Mouse (Mus musculus): Measurements from ENCODE around the gene Snrpa. TPM values are rescaled to one million over a fixed set of nuclear protein-coding genes. Genes with fewer than 3 reads are reported as not detected.
A peak's percentile ranks its signal among the peaks of the same experiment; 100 is the strongest.

Snrpa gene
- total and polyA plus RNA-seq, 3 experiments: 67.1 to 233 (median 123) TPM

DNA sequence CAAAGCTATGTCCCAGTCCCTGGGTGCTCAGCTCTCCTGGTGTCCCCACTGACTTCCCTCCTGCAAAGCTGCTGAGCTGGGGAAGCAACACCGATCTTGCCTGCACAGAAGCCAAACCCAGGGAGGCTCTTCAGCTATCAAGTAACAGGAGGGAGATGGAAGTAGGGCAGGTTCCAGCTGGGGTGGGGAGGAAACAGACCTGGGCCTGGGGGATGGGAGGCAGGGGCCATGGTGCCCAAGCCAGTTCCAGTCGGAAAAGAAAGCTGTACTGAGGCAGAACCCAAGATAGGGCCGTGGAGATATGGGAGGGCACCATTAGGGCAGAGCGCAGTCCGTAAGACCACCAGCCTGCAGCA is 32.6 kb downstream of the Snrpa start:
- in situ Hi-C loops (cut with MboI; ENCODE audit: low pct_ligation_motif_present, low pct_unique_long_range_greater_than_20kb, low sequenced_read_pairs) (loop anchor here (5.0 kb wide), 1 partner anchor 64 kb away; the partner anchor contains the start of gene Itpkc), dilution Hi-C loops (cut with MboI; ENCODE audit: extremely low pct_ligation_motif_present, extremely low pct_unique_long_range_greater_than_20kb, low sequenced_read_pairs) (no loop called here)
- Histone ChIP-seq H3K79me2 (replicated peaks; ENCODE audit: control insufficient read depth, extremely low read depth, insufficient read depth, poor library complexity, severe bottlenecking) (peaks cover 48% of the 10 kb centered on the region), H3K27ac (ENCODE audit: insufficient read depth, low read depth) (peak overlapping the region; percentile 17; the same call in 1 of the 2 replicates), H3K9me3 (replicated peaks; ENCODE audit: low read length) (no peaks in the 10 kb centered on the region), H3K4me2 (ENCODE audit: insufficient read depth, low read depth, poor library complexity, severe bottlenecking) (peak overlapping the region; percentile 77), H3K4me1 (ENCODE audit: control insufficient read depth in 1 of 2, insufficient read depth in 2 of 2) (peaks cover 37 to 63% of the 10 kb centered on the region in 2 experiments), H3K4me3 (replicated peaks in 1 of 3; ENCODE audit: low read depth in 2 of 3, low read length in 2 of 3, poor library complexity in 1 of 3) (peak overlapping the region; percentile 86 to 98 (median 92)), H3K9ac (ENCODE audit: insufficient read depth, low read depth) (peak overlapping the region; percentile 90; the same call in 1 of the 2 replicates), H3K27me3 (replicated peaks) (no peaks in the 10 kb centered on the region), H3K36me3 (replicated peaks in 1 of 2; ENCODE audit: control insufficient read depth in 1 of 2, insufficient read depth in 1 of 2, low read length in 1 of 2) (peaks cover 30 to 66% of the 10 kb centered on the region in 2 experiments)
- TF ChIP-seq MYC (IDR thresholded peaks at IDR 0.05; ENCODE audit: low read depth, low read length): no peak
- TF ChIP-seq PAX5 (IDR thresholded peaks at IDR 0.05; ENCODE audit: low read length): no peak
- TF ChIP-seq CHD1 (IDR thresholded peaks at IDR 0.05; ENCODE audit: low read depth, low read length): no peak
- TF ChIP-seq POLR2AphosphoS2 (IDR thresholded peaks at IDR 0.05; ENCODE audit: low read depth, low read length): no peak
- no peak for TF ChIP-seq ZC3H11A (IDR thresholded peaks at IDR 0.05; ENCODE audit: low read depth, low read length)
- TF ChIP-seq KAT2A (IDR thresholded peaks at IDR 0.05; ENCODE audit: insufficient replicate concordance, low read length): no peak
- no peak for TF ChIP-seq USF2 (conservative IDR thresholded peaks at IDR 0.05; ENCODE audit: low read depth, low read length)
- no peak for TF ChIP-seq CHD2 (IDR thresholded peaks at IDR 0.05; ENCODE audit: low read length)
- no peak for TF ChIP-seq EP300 (IDR thresholded peaks at IDR 0.05; ENCODE audit: low read length)
- no peak for TF ChIP-seq ETS1 (conservative IDR thresholded peaks at IDR 0.05; ENCODE audit: low read depth, low read length)
- TF ChIP-seq JUN (IDR thresholded peaks at IDR 0.05; ENCODE audit: insufficient read depth, low read depth, low read length): no peak
- TF ChIP-seq POLR2A (IDR thresholded peaks at IDR 0.05; ENCODE audit: low read depth, low read length): no peak
- no peak for TF ChIP-seq BHLHE40 (IDR thresholded peaks at IDR 0.05; ENCODE audit: low read depth, low read length)
- TF ChIP-seq MAFK (IDR thresholded peaks at IDR 0.05; ENCODE audit: insufficient replicate concordance, low read length): no peak
- no peak for TF ChIP-seq ZNF384 (IDR thresholded peaks at IDR 0.05; ENCODE audit: low read depth, low read length)
- TF ChIP-seq MEF2A (IDR thresholded peaks at IDR 0.05; ENCODE audit: borderline replicate concordance, low read depth, low read length): no peak
- TF ChIP-seq ELF1 (IDR thresholded peaks at IDR 0.05; ENCODE audit: low read depth, low read length): no peak
- DNase-seq (ENCODE audit: extremely low read depth): no peak

DNA sequence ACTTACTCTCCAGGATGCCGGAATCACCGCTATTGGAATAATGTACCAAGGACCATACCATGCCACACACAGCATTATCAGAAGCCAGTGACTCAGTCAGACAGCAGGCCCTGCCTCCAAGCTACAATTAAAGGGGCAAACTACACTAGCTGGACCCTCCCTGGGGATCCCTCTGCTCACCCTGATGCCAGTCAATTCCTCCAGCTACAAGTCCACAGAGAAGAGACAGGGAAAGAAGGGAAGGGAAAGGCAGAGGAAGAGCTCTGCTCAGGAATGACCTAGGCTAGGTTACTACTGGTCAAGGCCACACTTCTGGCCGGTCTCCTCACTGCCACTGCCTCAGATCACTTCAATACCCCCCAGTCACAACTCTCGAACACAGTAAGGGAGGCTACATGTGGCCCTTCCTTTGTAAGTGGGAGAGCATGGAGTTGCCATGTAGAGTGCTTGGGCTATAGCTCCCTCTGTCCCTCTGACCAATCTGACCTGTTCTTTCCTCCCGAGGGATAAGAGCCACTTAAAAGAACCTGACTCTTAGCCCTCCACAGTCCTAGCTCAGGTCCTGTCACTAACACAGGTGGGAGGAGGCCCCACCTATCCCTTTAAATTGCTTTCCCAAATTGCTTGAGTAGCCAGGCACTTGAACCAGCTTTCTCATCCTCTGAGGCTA is 33.2 kb downstream of the Snrpa start:
- Histone ChIP-seq H3K4me3 (replicated peaks in 1 of 3; ENCODE audit: low read depth in 2 of 3, low read length in 2 of 3, poor library complexity in 1 of 3) (peak overlapping the region in 2 of 3 experiments; percentile 86 to 92), H3K79me2 (replicated peaks; ENCODE audit: control insufficient read depth, extremely low read depth, insufficient read depth, poor library complexity, severe bottlenecking) (peaks cover 48% of the 10 kb centered on the region), H3K27me3 (replicated peaks) (no peaks in the 10 kb centered on the region), H3K9me3 (replicated peaks; ENCODE audit: low read length) (no peaks in the 10 kb centered on the region), H3K4me2 (ENCODE audit: insufficient read depth, low read depth, poor library complexity, severe bottlenecking) (peak overlapping the region; percentile 77), H3K27ac (ENCODE audit: insufficient read depth, low read depth) (peak overlapping the region; percentile 17; the same call in 1 of the 2 replicates), H3K4me1 (ENCODE audit: control insufficient read depth in 1 of 2, insufficient read depth in 2 of 2) (peaks cover 32 to 63% of the 10 kb centered on the region in 2 experiments), H3K9ac (ENCODE audit: insufficient read depth, low read depth) (peak overlapping the region; percentile 90; the same call in 1 of the 2 replicates), H3K36me3 (replicated peaks in 1 of 2; ENCODE audit: control insufficient read depth in 1 of 2, insufficient read depth in 1 of 2, low read length in 1 of 2) (peaks cover 35 to 69% of the 10 kb centered on the region in 2 experiments)
- DNase-seq (ENCODE audit: extremely low read depth): no peak
- dilution Hi-C loops (cut with MboI; ENCODE audit: extremely low pct_ligation_motif_present, extremely low pct_unique_long_range_greater_than_20kb, low sequenced_read_pairs) (no loop called here), in situ Hi-C loops (cut with MboI; ENCODE audit: low pct_ligation_motif_present, low pct_unique_long_range_greater_than_20kb, low sequenced_read_pairs) (loop anchor here (5.0 kb wide), 1 partner anchor 64 kb away; the partner anchor contains the start of gene Itpkc)
- TF ChIP-seq POLR2A (IDR thresholded peaks at IDR 0.05; ENCODE audit: low read depth, low read length) (0 out of 2 replicates have a peak, but pooled peaks have one; percentile 2), ELF1 (IDR thresholded peaks at IDR 0.05; ENCODE audit: low read depth, low read length) (no peak)

Measured in CH12.LX (cell line).